Mouse (Mus musculus): ENCODE results near the gene Prkag1. TPM values are rescaled to one million over a fixed set of nuclear protein-coding genes. Genes with fewer than 3 reads are reported as not detected.

Gene Prkag1
- polyA plus RNA-seq, 1 experiment from 2014 or later: 89.4 TPM

Other genes with a start within 250 kb of the Prkag1 start
- 11.2 and 12.3 TPM in 2 replicates for gene Adcy6, start 221.4 kb downstream of the Prkag1 start, polyA plus RNA-seq (2014; fragmentation: Nextera tagmentation; extraction: Ambion mirVana)
- gene Cacnb3, start 200.7 kb downstream of the Prkag1 start, polyA plus RNA-seq (2014; fragmentation: Nextera tagmentation; extraction: Ambion mirVana): 45.3 and 46.9 TPM in 2 replicates
- 24.2 and 31.2 TPM in 2 replicates for gene Ddx23, start 168.6 kb downstream of the Prkag1 start, polyA plus RNA-seq (2014; fragmentation: Nextera tagmentation; extraction: Ambion mirVana)
- 1.9 and 2.8 TPM in 2 replicates for gene Rnd1, start 154.1 kb downstream of the Prkag1 start, polyA plus RNA-seq (2014; fragmentation: Nextera tagmentation; extraction: Ambion mirVana)
- 0.92 and 1.3 TPM in 2 replicates for gene Ccdc65, start 123.3 kb downstream of the Prkag1 start, polyA plus RNA-seq (2014; fragmentation: Nextera tagmentation; extraction: Ambion mirVana)
- 6.1 and 6.7 TPM in 2 replicates for gene Fkbp11, start 103.3 kb downstream of the Prkag1 start, polyA plus RNA-seq (2014; fragmentation: Nextera tagmentation; extraction: Ambion mirVana)
- 38.1 and 41.4 TPM in 2 replicates for gene Arf3, start 68.3 kb downstream of the Prkag1 start, polyA plus RNA-seq (2014; fragmentation: Nextera tagmentation; extraction: Ambion mirVana)
- gene Wnt10b, start 53.4 kb downstream of the Prkag1 start, polyA plus RNA-seq (2014; fragmentation: Nextera tagmentation; extraction: Ambion mirVana): 0.41 and 0.43 TPM in 2 replicates
- gene Wnt1, start 41.7 kb downstream of the Prkag1 start, polyA plus RNA-seq (2014; fragmentation: Nextera tagmentation; extraction: Ambion mirVana): 0.47 and 0.68 TPM in 2 replicates
- not detected in 2 replicates for gene Ddn, start 22.0 kb downstream of the Prkag1 start, polyA plus RNA-seq (2014; fragmentation: Nextera tagmentation; extraction: Ambion mirVana)
- gene Kmt2d, start 39.7 kb upstream of the Prkag1 start, polyA plus RNA-seq (2014; fragmentation: Nextera tagmentation; extraction: Ambion mirVana): 20.1 and 20.6 TPM in 2 replicates
- gene Rhebl1, start 63.0 kb upstream of the Prkag1 start, polyA plus RNA-seq (2014; fragmentation: Nextera tagmentation; extraction: Ambion mirVana): 12.5 and 14.1 TPM in 2 replicates
- gene Dhh, start 67.0 kb upstream of the Prkag1 start, polyA plus RNA-seq (2014; fragmentation: Nextera tagmentation; extraction: Ambion mirVana): 0.28 and 0.29 TPM in 2 replicates
- 8.7 and 9.4 TPM in 2 replicates for gene Lmbr1l, start 86.7 kb upstream of the Prkag1 start, polyA plus RNA-seq (2014; fragmentation: Nextera tagmentation; extraction: Ambion mirVana)
- gene Tuba1b, start 103.0 kb upstream of the Prkag1 start, polyA plus RNA-seq (2014; fragmentation: Nextera tagmentation; extraction: Ambion mirVana): 2,366 and 2,605 TPM in 2 replicates
- gene Gm49450, start 122.0 kb upstream of the Prkag1 start, polyA plus RNA-seq (2014; fragmentation: Nextera tagmentation; extraction: Ambion mirVana): not detected in 2 replicates
- gene Tuba1a, start 122.2 kb upstream of the Prkag1 start, polyA plus RNA-seq (2014; fragmentation: Nextera tagmentation; extraction: Ambion mirVana): 5,083 and 5,852 TPM in 2 replicates
- 142 and 160 TPM in 2 replicates for gene Tuba1c, start 198.4 kb upstream of the Prkag1 start, polyA plus RNA-seq (2014; fragmentation: Nextera tagmentation; extraction: Ambion mirVana)
- gene Prph, start 223.7 kb upstream of the Prkag1 start, polyA plus RNA-seq (2014; fragmentation: Nextera tagmentation; extraction: Ambion mirVana): 0.19 and 0.94 TPM in 2 replicates
- 38.8 and 40.2 TPM in 2 replicates for gene Troap, start 243.1 kb upstream of the Prkag1 start, polyA plus RNA-seq (2014; fragmentation: Nextera tagmentation; extraction: Ambion mirVana)